Comparison of ENCODE assay signal across 27 mouse cellular contexts in the genomic region with DNA sequence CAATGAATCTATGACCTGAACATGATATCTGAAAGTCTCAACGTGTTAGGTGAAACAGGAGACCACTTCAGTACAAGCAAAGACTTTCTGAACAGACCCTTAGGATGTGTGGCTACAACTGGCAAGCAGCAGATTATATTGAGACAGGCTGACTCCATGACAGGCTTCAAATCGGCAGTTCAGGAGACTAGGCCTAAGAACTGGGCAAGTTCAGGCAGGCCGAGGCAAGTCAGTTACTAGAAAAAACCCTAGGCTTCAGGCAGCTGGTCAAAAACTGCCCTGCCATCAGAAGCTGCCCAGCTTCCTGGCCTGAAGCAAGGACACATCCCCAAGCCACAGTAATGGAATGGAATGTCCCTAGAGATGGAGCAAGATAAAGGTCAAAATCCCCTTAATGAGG.
"Had no signal": no experiment of that assay in that cellular context is flagged by ENCODE, and none has a peak within 500 bp of the region (broad histone marks: within the 10 kb centered on the region; RNA-seq: fewer than 3 reads in every experiment).

No protein-coding gene starts in this region.

- H3K4me2 ChIP-seq: heart, embryonic 11.5 days; heart, embryonic 13.5 days; heart, embryonic 15.5 days; hindbrain, embryonic 12.5 days; hindbrain, embryonic 14.5 days; intestine, embryonic 15.5 days; limb, embryonic 13.5 days; limb, embryonic 15.5 days; liver, embryonic 12.5 days had no signal

- H3K27me3 ChIP-seq: heart, embryonic 13.5 days; heart, embryonic 15.5 days; hindbrain, embryonic 12.5 days; intestine, embryonic 15.5 days; limb, embryonic 13.5 days; limb, embryonic 15.5 days; liver, embryonic 12.5 days had no signal

- H3K27ac ChIP-seq: gastrocnemius, adult 2 months; heart, adult 2 months; heart, embryonic 13.5 days; heart, embryonic 15.5 days; hindbrain, embryonic 10.5 days; hindbrain, embryonic 12.5 days; hindbrain, embryonic 14.5 days; intestine, embryonic 15.5 days; limb, embryonic 13.5 days; limb, embryonic 15.5 days; liver, embryonic 12.5 days had no signal

- H3K4me3 ChIP-seq: gastrocnemius, adult 2 months; heart, adult 2 months; heart, embryonic 13.5 days; heart, embryonic 15.5 days; hindbrain, embryonic 10.5 days; hindbrain, embryonic 12.5 days; intestine, embryonic 15.5 days; limb, embryonic 13.5 days; limb, embryonic 15.5 days; liver, embryonic 12.5 days had no signal

- H3K9me3 ChIP-seq: heart, embryonic 13.5 days; heart, embryonic 15.5 days; hindbrain, embryonic 10.5 days; hindbrain, embryonic 12.5 days; intestine, embryonic 15.5 days; limb, embryonic 13.5 days; limb, embryonic 15.5 days; liver, embryonic 12.5 days had no signal

- ATAC-seq: hindbrain, embryonic 16.5 days; inflammation-experienced regulatory T-cells, adult 6 months; intestine, embryonic 15.5 days; intestine, postnatal 0 days; liver, embryonic 12.5 days had no signal

- H3K4me1 ChIP-seq: heart, embryonic 13.5 days; heart, embryonic 15.5 days; hindbrain, embryonic 10.5 days; hindbrain, embryonic 12.5 days; intestine, embryonic 15.5 days; limb, embryonic 13.5 days; limb, embryonic 15.5 days; liver, embryonic 12.5 days had no signal

- H3K9ac ChIP-seq: heart, embryonic 13.5 days; heart, embryonic 15.5 days; hindbrain, embryonic 12.5 days; hindbrain, embryonic 14.5 days; intestine, embryonic 15.5 days; limb, embryonic 13.5 days; limb, embryonic 15.5 days; liver, embryonic 12.5 days had no signal

- H3K36me3 ChIP-seq: heart, embryonic 13.5 days; heart, embryonic 15.5 days; hindbrain, embryonic 10.5 days; hindbrain, embryonic 12.5 days; intestine, embryonic 15.5 days; limb, embryonic 13.5 days; limb, embryonic 15.5 days; liver, embryonic 12.5 days had no signal

- DNase-seq: gastrocnemius, adult 2 months; gastrocnemius, postnatal 10 days; gastrocnemius, postnatal 25 days; heart, adult 2 months; heart, postnatal 14 days; heart, postnatal 4 days; kidney, adult 18-20 months; kidney, adult 8-10 months; kidney, postnatal 10 days; kidney, postnatal 25 days; kidney, postnatal 4 days; layer of hippocampus, adult 9-11 months; layer of hippocampus, postnatal 36 days; left cerebral cortex, postnatal 4 days had no signal
